Mouse (Mus musculus): ENCODE results near the gene Mettl23.

DNA sequence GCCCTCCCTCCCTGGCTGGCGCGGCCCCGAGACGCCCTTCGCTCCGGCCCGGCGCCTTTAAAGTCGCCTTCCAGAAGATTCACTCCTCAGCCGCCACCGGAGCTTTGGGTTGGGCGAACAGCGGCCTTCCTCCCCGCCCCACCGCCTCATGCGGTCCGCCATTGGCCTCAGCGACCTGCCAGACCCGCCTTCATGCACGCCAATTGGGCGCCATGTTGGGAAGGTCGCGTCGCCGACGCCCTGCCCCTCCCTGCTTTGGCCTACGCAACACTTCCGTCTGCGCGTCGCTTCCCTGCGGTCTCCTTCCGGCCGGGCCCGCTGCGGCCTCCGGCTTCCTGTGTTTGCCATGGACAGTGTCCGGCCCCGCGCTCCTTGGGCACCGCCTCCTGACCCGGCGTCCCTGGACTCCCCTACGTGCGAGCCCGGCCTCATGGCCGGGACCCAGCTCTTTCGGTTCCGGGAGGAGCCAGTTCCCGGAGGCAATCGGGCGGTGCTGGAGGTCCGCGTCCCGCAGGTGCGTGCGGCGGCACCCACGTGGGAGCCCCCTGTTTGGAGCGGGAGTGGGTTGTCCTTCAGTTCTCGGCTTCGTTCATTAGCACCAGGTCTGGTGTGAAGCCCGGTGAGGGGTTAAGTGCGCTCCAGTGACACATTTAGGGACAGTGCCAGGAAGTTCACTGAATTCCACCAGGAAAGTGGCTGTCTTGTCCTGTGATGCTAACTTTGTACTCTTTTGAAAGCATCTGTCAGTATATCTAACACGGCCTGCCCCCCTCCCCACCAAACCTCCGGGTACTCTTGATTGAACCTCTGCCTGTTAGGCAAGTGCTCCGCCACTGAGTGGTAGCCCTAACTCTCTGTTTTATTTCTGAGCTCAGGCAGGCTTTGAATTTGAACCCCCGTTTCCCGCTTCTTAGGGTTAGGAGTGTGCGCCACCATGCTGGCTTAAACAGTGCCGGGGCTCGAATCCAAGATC lies at the start of gene Mettl23, which contains the start of gene Jmjd6:
- TF ChIP-seq CTCF (IDR thresholded peaks at IDR 0.05; ENCODE audit: low read depth, low read length) (no peak), POLR2A (IDR thresholded peaks at IDR 0.05; ENCODE audit: extremely low read depth, insufficient read depth, low read length) (peak; percentile 76; the same call in 1 of the 2 replicates)
